Mouse (Mus musculus) neural tube, embryonic 13.5 days (tissue): ENCODE measurements around the gene Clec11a. TPM values are rescaled to one million over a fixed set of nuclear protein-coding genes. Genes with fewer than 3 reads are reported as not detected.

Experiments
- ATAC-seq: fragments of 200-750 bp; cut with Nextera tagmentation; 2 replicates; pipeline ENCODE4 v1.8.0; 2017; ENCODE audit warnings: low read depth, mild to moderate bottlenecking, moderate TSS enrichment, moderate library complexity
- H3K27ac ChIP-seq: fragments of 300-500 bp; sonication (generic); replicated peaks from 2 replicates; pipeline ENCODE4 v1.5.1; 2015; ENCODE audit warnings: moderate library complexity, mild to moderate bottlenecking, inconsistent platforms
- H3K27me3 ChIP-seq: fragments of 300-500 bp; sonication (generic); 2 replicates; pipeline ENCODE4 v1.6.1; 2015; ENCODE audit warnings: mild to moderate bottlenecking, inconsistent platforms
- H3K36me3 ChIP-seq: fragments of 300-500 bp; sonication (generic); 2 replicates; pipeline ENCODE4 v1.6.1; 2015; ENCODE audit warnings: mild to moderate bottlenecking, inconsistent platforms
- H3K4me1 ChIP-seq: fragments of 300-500 bp; sonication (generic); replicated peaks from 2 replicates; pipeline ENCODE4 v1.6.1; 2015; ENCODE audit warnings: inconsistent platforms
- H3K4me2 ChIP-seq: fragments of 300-500 bp; sonication (generic); 2 replicates; pipeline ENCODE4 v1.6.1; 2015; ENCODE audit warnings: inconsistent platforms, mild to moderate bottlenecking, moderate library complexity
- H3K4me3 ChIP-seq: fragments of 300-500 bp; sonication (generic); 2 replicates; pipeline ENCODE4 v1.5.1; 2015; ENCODE audit warnings: mild to moderate bottlenecking, inconsistent platforms
- H3K9ac ChIP-seq: fragments of 300-500 bp; sonication (generic); 2 replicates; pipeline ENCODE4 v1.6.1; 2015; ENCODE audit warnings: moderate library complexity, mild to moderate bottlenecking, inconsistent platforms
- H3K9me3 ChIP-seq: fragments of 300-500 bp; sonication (generic); 2 replicates; pipeline ENCODE4 v1.6.1; 2016; ENCODE audit warnings: inconsistent platforms
- WGBS: fragments of 180-500 bp; shearing (Covaris S2); methylation state at CpG from one replicate; pipeline ENCODE4 v1.1.7; 2015; 5-methylcytosine and 5-hydroxymethylcytosine counted together
- polyA plus RNA-seq: library from polyadenylated mRNA; unstranded; fragments of >200 nt; fragmentation: Nextera tagmentation; extraction: Ambion mirVana; gene quantifications from 2 replicates; pipeline ENCODE4 v1.2.1, GENCODE M21; 2015

The Clec11a gene
- polyA plus RNA-seq, 1 experiment from 2014 or later = 2.8 TPM

DNA sequence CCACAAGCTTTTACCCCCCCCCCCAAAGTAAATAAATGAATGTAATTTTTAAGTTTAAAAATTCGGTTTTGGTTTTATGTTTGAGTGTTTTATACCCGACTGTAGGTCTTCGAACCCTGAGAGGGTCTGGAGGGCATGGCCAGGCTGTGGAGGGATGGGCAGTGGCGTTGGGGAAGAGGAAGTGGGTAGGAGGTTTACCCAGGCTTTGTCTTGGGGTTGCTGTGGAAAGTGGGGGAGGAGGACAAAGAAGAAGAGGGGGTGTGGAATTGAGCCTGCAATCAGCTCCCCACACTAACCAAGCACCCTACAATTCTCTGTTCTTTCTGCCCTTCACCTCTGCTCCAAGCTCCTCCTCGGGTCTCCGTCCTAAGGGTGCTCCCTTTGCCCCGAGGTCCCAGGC is 34.2 kb downstream of the Clec11a start:
- H3K36me3 ChIP-seq = no peaks in the 10 kb centered on the region
- no peaks in the 10 kb centered on the region for H3K4me1 ChIP-seq
- 88% methylated on average over 7 of the region's 7 CpGs for WGBS
- H3K27me3 ChIP-seq = peaks cover 31% of the 10 kb centered on the region
- no peak for ATAC-seq
- no peak overlapping the region for H3K27ac ChIP-seq
- no peak overlapping the region for H3K9ac ChIP-seq
- H3K9me3 ChIP-seq = no peaks in the 10 kb centered on the region
- no peak overlapping the region for H3K4me3 ChIP-seq
- H3K4me2 ChIP-seq = no peak overlapping the region

DNA sequence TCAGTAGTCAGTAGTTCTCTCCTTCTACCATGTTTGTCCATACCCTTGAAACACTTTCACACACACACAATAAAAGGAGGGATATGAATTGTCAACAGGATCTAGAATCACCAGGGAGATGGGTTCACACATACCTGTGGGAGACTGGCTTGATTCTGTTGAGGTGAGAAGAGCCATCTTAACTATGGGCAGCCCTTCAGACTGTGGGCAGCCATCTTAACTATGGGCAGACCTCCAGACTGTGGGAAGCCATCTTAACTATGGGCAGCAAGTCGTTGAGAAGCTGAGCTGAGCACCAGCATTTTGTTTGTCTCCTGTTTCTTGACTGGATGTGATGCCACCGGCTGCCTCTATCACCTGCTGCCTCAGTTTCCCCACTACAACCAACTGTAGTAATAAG is 35.4 kb downstream of the Clec11a start:
- H3K36me3 ChIP-seq = no peaks in the 10 kb centered on the region
- no peak overlapping the region for H3K4me3 ChIP-seq
- H3K4me2 ChIP-seq = no peak overlapping the region
- 80% methylated on average over 2 of the region's 2 CpGs for WGBS
- no peak overlapping the region for H3K9ac ChIP-seq
- H3K27me3 ChIP-seq = peaks cover 39% of the 10 kb centered on the region
- no peaks in the 10 kb centered on the region for H3K4me1 ChIP-seq
- peak; percentile 55; the same call in 1 of the 2 replicates for ATAC-seq
- H3K9me3 ChIP-seq = no peaks in the 10 kb centered on the region
- H3K27ac ChIP-seq = no peak overlapping the region

DNA sequence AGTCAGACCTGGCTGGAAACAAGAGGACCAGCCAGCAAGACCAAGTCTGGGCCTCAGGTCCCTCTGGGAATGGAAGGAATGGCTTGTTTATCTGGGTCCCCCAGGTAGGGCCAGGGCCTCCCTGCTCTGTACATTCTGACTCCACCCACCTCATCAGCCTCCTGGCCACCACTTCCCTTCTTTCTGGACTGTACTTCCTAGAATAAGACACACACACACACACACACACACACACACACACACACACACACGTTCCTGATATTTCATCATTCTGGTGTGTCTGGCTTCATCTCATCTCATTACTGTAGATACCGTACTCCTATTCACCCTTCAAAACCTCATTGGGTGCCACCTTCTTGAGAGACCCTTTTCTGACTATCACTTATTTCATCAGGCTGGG is 37.3 kb downstream of the Clec11a start:
- Histone ChIP-seq H3K27me3 (peaks cover 52% of the 10 kb centered on the region), H3K4me1 (no peaks in the 10 kb centered on the region), H3K9me3 (no peaks in the 10 kb centered on the region), H3K4me3 (no peak overlapping the region), H3K9ac (no peak overlapping the region), H3K27ac (no peak overlapping the region), H3K36me3 (no peaks in the 10 kb centered on the region), H3K4me2 (no peak overlapping the region)
- WGBS = 89% methylated on average over 2 of the region's 2 CpGs
- no peak for ATAC-seq

DNA sequence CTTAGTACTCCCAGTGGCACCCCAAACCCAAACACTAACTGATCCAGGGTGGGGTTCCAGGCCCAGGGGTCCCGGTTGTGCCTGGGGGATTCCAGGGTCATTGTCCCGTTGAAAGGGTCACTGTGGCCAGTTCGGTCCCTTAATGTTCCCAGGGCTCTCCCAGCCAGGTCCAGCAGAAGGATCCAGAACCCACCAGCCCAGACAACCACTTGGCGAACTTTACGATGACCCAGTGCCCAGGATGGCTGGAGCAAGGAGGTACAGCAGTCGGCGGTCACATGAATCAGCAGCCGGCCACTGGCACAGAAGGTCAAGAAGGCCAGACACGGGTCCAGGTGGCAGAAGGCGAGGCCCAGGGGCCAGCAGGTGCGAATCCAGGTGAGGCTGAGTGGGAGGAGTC is 38.6 kb downstream of the Clec11a start:
- ATAC-seq = no peak
- no peak overlapping the region for H3K4me2 ChIP-seq
- peaks cover 5% of the 10 kb centered on the region for H3K4me1 ChIP-seq
- no peak overlapping the region for H3K9ac ChIP-seq
- H3K27ac ChIP-seq = no peak overlapping the region
- H3K9me3 ChIP-seq = no peaks in the 10 kb centered on the region
- 80% methylated on average over 11 of the region's 11 CpGs for WGBS
- H3K36me3 ChIP-seq = no peaks in the 10 kb centered on the region
- peaks cover 45% of the 10 kb centered on the region for H3K27me3 ChIP-seq
- H3K4me3 ChIP-seq = no peak overlapping the region

DNA sequence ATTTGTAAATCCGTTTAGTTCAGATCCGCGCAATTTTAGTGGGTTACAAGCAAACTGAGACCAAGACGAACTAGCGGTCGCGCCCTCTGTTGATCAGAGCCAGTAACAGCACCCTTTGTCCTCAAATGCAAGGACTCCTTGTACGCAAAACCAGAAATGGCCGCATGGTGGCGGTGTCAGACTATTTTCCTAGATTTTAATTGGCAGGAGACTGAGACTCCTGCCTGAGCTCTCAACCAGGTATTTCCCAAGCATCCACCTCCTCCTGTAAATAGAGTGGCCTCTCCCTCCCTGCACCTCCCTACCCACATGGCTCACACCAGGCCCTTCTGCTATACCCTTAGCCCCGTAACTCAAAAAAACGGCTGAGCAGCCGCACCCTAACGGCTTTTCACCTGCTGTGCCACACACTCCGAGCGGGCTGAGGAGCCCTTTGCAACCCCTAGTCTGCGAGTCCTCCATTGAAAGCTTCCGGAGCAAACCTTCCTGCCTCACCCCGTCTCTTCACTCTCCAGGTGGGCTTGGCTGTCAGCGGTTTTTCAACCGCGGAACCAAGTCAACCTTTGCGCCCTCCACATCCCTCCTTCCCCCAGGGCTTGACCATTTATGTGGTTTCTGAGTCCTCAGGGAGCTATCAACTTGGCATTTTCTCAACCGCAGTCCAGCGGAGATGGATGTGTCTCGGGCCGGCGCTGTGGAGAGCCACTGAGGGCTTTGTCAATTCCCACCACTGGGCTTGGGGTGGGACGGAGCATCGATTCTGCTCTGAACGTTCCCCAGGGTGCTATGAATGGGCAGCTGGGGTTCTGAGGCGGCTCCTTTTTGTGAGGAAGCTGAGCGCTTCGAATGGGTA is 43.7 kb downstream of the Clec11a start:
- H3K27me3 ChIP-seq = peaks cover 50% of the 10 kb centered on the region
- WGBS = under 1% methylated on average over 34 of the region's 34 CpGs
- H3K9me3 ChIP-seq = no peaks in the 10 kb centered on the region
- H3K4me2 ChIP-seq = peak overlapping the region; percentile 62
- H3K4me1 ChIP-seq = peaks cover 8% of the 10 kb centered on the region
- peak overlapping the region; percentile 69 for H3K9ac ChIP-seq
- peak overlapping the region; percentile 76 for H3K27ac ChIP-seq
- peak; percentile 85 for ATAC-seq
- no peaks in the 10 kb centered on the region for H3K36me3 ChIP-seq
- peak overlapping the region; percentile 34 for H3K4me3 ChIP-seq

DNA sequence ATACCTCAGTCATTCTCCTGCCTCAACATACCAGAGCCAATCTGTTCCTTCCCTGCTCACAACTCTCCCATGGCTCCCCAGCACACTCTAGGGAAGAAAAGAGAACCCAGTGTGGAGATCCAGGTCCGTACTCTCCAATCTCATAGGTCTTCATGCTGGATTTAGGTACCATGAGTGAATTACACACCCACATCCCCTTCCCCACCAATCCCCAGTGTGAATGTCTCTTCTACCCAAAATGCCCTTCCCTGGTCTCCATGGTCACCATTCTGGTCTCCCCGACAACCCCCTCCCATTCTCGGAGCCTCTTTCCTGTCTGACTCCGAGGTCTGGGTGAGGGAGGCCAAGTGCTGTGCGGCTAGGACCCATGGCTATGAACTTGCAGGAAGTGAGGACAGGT is 45.6 kb downstream of the Clec11a start, which contains the start of gene Gm15517:
Gm15517 (plus strand) TSS at position 301 of the 400 bp plus-strand sequence.
- Histone ChIP-seq H3K27me3 (peaks cover 35% of the 10 kb centered on the region), H3K4me2 (no peak within 1 kb of the TSS), H3K36me3 (no peaks in the 10 kb centered on the region), H3K4me3 (no peak within 1 kb of the TSS), H3K9ac (no peak within 1 kb of the TSS), H3K27ac (no peak within 1 kb of the TSS), H3K9me3 (no peaks in the 10 kb centered on the region), H3K4me1 (peaks cover 8% of the 10 kb centered on the region)
- ATAC-seq = no peak
- 60% methylated on average over 5 of the region's 5 CpGs for WGBS

DNA sequence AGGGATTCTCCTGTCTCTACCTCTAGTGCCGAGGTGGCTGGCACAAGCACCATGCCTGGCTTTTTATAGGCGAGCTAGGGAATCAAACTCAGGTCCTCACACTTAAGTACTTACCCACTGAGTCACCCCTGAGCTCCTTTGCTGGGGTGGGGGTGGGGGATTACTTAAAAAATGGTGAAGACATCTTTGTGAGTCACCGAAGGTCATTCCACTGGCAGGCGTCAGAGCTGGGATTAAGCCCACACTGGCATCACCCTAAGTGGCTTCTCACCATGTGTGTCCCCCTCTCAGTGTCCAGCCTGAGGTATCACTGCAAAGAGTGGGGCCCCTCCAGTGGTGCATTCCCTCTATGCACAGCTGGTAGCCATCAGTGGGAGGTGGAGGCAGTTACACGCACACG is 46.3 kb downstream of the Clec11a start:
- no peak overlapping the region for H3K9ac ChIP-seq
- no peak overlapping the region for H3K27ac ChIP-seq
- H3K27me3 ChIP-seq = peaks cover 28% of the 10 kb centered on the region
- H3K9me3 ChIP-seq = no peaks in the 10 kb centered on the region
- H3K36me3 ChIP-seq = no peaks in the 10 kb centered on the region
- H3K4me3 ChIP-seq = no peak overlapping the region
- peaks cover 8% of the 10 kb centered on the region for H3K4me1 ChIP-seq
- no peak for ATAC-seq
- no peak overlapping the region for H3K4me2 ChIP-seq
- WGBS = 76% methylated on average over 6 of the region's 6 CpGs

DNA sequence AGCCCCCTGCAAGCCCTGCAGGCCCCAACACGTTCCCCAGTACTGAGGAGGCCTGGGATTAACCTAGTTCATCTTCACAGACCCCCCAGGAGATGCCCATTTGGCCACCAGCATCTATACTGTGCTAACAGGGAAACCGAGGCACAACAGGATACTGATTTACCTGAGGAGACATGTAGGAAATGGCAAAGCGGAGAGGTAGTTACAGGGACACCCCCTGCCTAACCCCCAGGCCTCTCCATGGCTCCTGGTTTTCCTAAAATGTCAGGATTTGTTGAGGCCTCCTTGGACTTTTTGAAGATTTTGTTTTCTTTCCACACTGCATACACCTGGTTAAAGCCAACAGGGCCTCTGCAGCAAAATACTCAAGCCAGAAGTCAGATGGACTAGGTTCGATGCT is 49.4 kb downstream of the Clec11a start, which contains the start of gene Acp4:
Acp4 (minus strand) TSS at position 101 of the 400 bp plus-strand sequence.
- H3K27ac ChIP-seq = no peak within 1 kb of the TSS
- peaks cover 18% of the 10 kb centered on the region for H3K27me3 ChIP-seq
- 77% methylated on average over 4 of the region's 4 CpGs for WGBS
- no peak within 1 kb of the TSS for H3K4me3 ChIP-seq
- no peaks in the 10 kb centered on the region for H3K9me3 ChIP-seq
- 0 out of 2 replicates have a peak, but pooled peaks cover 3% of the 10 kb centered on the region for H3K4me1 ChIP-seq
- H3K9ac ChIP-seq = no peak within 1 kb of the TSS
- peaks cover 19% of the 10 kb centered on the region for H3K36me3 ChIP-seq
- no peak for ATAC-seq
- H3K4me2 ChIP-seq = no peak within 1 kb of the TSS

DNA sequence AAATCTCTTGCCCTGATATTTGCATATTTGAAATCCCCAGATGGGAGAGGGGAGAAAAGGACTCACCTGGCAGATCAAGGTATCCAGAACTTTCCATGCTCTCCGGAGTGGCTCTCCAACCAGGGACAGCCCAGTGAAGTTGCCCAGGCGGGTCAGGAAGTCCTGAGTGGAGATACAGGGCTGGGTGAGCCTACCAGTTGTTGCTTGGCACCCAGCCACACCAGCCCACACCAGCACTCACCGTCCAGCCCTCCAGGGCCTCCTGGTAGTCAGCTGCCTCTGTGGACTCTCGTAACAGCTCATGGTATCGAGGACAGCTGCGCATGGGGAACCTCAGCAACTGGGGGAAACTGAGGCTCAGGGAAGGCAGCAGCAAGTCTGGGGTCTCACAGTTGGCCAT is 51.8 kb downstream of the Clec11a start:
- Histone ChIP-seq H3K36me3 (peaks cover 39% of the 10 kb centered on the region), H3K9ac (no peak overlapping the region), H3K27me3 (no peaks in the 10 kb centered on the region), H3K9me3 (no peaks in the 10 kb centered on the region), H3K27ac (no peak overlapping the region), H3K4me1 (0 out of 2 replicates have a peak, but pooled peaks cover 4% of the 10 kb centered on the region), H3K4me3 (no peak overlapping the region), H3K4me2 (no peak overlapping the region)
- 76% methylated on average over 6 of the region's 6 CpGs for WGBS
- no peak for ATAC-seq

DNA sequence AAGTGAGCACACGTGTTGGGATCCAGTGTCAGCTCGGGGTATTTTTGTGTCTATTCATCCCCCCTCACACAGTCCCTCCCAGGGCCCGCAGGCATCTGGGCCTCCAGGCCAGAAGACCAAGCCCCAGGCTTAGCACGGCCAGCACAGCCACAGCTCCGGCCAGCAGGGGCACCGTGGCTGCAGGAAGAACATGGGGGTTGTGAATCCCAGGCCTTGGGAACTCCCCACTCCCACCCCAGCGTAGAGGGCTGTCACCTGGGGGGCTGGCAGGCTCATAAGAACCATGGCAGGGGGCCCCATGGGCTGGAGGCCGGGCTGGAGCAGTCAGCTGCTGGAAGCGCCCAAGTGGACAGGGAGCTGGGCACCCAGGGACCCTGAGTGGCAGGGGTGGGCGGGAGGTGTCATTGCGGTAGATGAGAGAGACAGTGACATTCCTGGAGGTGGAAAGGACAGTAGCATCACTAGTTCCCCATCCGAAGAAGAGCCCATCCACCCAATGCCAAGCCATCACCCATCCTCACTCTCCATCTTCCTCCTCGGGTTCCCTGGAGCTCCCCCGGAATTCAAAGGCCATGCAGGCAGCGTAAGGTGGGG is 53.6 kb downstream of the Clec11a start:
- peaks cover 57% of the 10 kb centered on the region for H3K36me3 ChIP-seq

More for the DNA sequence above, 53.6 kb downstream of the Clec11a start:
- Histone ChIP-seq H3K9me3 (no peaks in the 10 kb centered on the region), H3K4me2 (no peak overlapping the region), H3K27ac (no peak overlapping the region), H3K4me1 (peaks cover 17% of the 10 kb centered on the region), H3K9ac (no peak overlapping the region), H3K4me3 (no peak overlapping the region), H3K27me3 (no peaks in the 10 kb centered on the region)
- 75% methylated on average over 15 of the region's 15 CpGs for WGBS
- no peak for ATAC-seq
